Mouse (Mus musculus): ENCODE data around the gene Zfp746.

GRCm38 (mm10) chr6:48016841-48017240 lies 69.6 kb downstream of the Zfp746 start:
- TF ChIP-seq GATA1 (IDR thresholded peaks at IDR 0.05; ENCODE audit: borderline replicate concordance, low read length): no peak
- TF ChIP-seq FLI1 (IDR thresholded peaks at IDR 0.05; ENCODE audit: low read length): no peak
